Mouse (Mus musculus) hematopoietic stem cell, adult 5-6 weeks (primary cell): ENCODE data around the gene Gm11011. TPM values are rescaled to one million over a fixed set of nuclear protein-coding genes. Genes with fewer than 3 reads are reported as not detected.

ENCODE experiments used
- total RNA-seq: library from RNA; stranded (forward); fragments of 172-1452, 232-1000 nt; gene quantifications from 2 replicates; pipeline ENCODE4 v1.2.3, GENCODE M21; 2017

The Gm11011 gene
- total RNA-seq, 1 experiment from 2014 or later, result not detected

Other genes with a start within 250 kb of the Gm11011 start
- not detected in 2 replicates for gene Tshz2, start 45.3 kb upstream of the Gm11011 start, total RNA-seq